Mouse (Mus musculus) gastrocnemius, adult 8-10 months (tissue): ENCODE measurements around the gene Cers3. TPM values are rescaled to one million over a fixed set of nuclear protein-coding genes. Genes with fewer than 3 reads are reported as not detected.

Source experiments
- DNase-seq, 2 experiments: peaks; one replicate each; pipeline ENCODE4 v3.0.0; 2022; ENCODE audit warnings: low spot score in 2 of 2
- total RNA-seq, 4 experiments: library from RNA; stranded (reverse); gene quantifications; 2 replicates each; pipeline ENCODE4 v1.2.4; 2022

Cers3 gene
- under 1 TPM in 2 of 4 experiments, not detected in 2; 0.25 to 0.51 TPM for total RNA-seq

- DNase-seq: no peak
These were observed at the start of gene Cers3 for GRCm38 (mm10) chr7:66743377-66743781. Gene Cers3 (plus strand): TSS chr7:66743504.

DNA sequence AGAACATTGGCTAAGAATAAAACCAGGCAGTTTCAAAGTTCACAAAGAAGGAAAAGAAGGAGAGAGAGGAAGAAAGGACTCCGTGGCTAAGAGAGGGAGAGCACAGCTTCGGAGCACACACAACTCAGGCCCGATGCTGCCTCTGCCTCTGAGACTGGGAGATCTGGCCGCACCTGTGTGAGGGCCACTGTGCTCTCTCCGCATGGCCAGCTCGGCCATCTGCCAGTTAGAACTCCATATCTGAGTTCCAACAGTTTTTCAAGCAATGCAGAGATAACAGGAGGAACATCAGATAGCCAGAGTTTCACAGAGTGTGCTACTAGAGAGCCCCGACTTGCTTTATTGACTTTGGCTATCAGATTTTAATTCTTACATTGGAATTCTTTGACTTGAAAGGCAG is 48.8 kb upstream of the Cers3 start:
- DNase-seq: no peak

DNA sequence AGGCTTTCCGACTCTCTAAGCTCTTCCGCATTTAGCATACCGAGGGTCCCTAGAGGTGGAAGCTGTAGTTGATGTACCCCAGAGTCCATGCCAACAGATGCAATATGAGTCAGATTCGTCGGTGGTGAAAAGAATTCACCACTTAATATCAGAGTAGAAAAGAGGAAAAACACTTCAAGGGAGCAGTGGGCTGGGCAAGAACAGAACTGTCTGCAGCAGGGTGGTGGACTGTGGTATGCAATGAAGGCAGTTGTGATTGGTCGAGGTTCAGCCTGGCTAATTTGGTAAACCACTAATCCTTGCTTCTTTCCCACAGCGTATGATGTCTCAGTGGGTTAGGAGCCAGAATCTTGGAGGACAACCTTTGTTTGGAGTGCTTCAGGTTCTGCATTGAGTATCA is 40.6 kb upstream of the Cers3 start:
- no peak for DNase-seq

- no peak for DNase-seq
These were observed 38.7 kb upstream of the Cers3 start for GRCm38 (mm10) chr7:66704631-66705030.

DNA sequence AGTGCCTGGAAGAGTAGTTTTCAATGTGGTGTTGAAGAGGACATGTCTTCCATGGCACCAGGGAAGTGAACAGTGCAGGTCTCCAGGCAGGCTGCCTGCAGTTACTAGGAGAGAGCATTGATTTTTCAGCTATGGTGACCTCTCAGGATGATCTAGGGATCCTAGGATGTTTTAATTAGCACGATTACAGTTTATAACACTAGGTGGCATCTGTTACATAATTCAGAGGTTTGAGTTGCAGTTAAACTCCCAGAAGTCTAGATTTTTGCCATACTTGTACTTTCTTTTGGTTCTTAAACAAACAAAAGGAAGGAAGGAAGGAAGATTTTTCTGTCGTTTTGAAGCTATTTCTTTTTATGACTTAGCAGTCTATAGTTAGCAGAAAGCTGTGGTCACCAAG is 32.1 kb upstream of the Cers3 start:
- DNase-seq: no peak

GRCm38 (mm10) chr7:66724514-66724913 is 18.8 kb upstream of the Cers3 start:
- no peak for DNase-seq

DNA sequence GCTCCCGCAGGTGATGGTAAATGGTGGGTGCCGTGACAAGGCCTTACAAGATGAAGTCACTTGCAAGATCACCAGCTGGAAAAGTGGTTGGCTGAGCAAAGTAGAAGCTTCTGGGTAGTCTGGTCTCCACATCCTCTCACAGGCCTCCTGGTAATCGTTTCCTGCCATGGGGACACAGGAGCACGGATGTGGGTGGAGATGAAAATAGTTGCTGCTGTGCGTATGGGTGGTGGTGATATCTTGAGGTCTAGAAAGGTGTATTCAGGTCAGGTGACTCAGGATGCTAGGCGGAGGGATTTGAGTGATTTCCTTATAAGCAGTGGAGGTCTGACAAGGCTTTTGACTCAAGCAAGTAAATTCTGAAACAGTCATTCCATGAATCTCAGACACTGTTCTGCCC is 18.4 kb upstream of the Cers3 start:
- no peak for DNase-seq

DNA sequence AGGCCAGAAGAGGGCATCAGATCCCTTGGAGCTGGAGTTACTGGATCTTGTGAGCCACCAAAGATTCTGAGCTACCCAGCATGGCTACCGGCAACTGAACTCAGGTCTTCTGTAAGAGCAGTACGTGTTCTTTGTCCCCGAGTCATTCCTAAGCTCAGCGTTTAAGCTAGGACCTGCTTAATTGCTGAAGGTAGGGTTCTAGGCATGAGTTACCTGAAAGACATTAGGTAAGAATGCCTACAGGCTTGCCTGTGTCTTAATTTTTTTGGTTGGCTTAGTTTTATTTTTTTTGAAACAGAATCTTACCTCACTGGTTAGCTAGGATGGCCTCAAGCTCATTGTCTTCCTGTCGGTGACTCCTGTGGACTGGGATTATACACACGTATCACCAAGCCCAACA is 15.2 kb upstream of the Cers3 start:
- DNase-seq: no peak

DNA sequence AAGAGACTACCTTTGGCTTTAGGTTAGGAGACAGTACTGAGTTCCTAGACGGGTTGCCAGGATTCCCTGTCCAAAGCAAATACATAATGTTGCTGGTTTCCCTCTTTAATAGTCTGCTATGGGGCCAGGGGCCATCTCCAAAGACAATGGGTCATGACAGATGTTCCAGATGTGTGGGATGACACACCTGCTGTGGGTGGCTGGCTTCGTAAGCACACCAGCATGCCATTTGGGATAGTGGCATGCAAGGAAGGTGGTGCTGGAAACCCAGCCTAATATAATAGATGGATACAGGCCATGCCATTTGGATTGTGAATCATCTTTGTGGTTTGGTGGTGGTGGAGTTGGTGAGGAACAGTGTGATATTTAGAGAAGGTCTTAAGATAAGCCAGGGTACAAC is 14.1 kb upstream of the Cers3 start:
- DNase-seq: no peak

DNA sequence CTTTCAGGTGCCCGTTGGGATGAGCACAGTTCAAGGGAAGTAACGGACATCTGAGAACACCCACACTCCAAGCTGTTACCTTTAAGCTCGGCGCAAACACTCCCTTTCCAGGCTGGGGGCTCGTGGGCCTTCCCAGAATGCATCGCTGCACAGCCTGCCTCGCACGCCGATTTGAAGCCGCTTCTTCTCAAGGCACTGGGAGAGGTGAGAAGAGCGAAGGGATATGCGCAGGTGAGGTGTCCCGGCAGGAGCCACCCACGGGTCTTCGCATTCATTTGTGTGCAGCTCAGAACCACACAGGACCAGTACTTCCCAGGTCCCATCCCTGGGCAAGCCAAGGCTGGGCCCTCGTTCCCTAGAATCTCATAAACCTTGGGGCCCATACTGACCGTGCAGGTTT is 9.9 kb upstream of the Cers3 start:
- no peak for DNase-seq

GRCm38 (mm10) chr7:66733882-66734281 is 9.4 kb upstream of the Cers3 start:
- no peak for DNase-seq

DNA sequence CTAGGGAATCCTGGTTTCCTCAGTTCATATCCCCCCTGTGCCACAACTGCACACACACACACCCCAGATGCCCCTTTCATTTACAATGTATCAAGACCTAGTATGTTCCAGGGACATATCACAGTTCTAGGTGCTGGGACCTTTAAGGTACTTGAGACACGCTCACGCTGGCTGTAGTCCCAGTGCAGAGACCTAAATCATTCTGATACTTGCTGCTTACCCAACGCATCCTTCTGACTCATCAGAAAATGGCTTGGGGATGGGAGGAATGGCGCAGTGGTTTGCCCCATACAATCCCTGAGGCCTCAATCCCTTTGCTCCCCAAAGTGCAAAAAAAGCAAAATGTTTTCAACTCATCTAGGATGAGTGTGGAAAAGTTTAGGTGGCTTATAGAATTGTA is 8.8 kb upstream of the Cers3 start:
- no peak for DNase-seq

DNA sequence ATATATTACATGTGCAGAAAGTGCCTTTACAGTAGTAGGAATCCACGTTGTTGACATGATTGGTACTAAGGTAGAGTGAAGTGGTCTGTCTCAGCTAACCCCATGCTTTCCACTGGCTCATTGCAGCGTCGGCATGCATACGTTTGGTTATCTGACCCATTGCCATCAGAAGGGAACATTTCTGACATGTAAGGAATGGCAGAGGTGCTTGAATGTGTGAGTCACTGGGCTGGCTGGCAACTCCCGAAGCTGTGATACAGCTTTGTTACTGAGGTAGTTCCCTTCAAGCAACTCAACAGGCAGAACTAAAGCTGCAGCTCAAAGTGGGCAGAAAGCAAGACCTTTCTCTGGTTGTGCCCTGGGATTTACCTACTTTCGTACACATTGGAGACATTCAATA is 8.3 kb upstream of the Cers3 start:
- DNase-seq: no peak

DNA sequence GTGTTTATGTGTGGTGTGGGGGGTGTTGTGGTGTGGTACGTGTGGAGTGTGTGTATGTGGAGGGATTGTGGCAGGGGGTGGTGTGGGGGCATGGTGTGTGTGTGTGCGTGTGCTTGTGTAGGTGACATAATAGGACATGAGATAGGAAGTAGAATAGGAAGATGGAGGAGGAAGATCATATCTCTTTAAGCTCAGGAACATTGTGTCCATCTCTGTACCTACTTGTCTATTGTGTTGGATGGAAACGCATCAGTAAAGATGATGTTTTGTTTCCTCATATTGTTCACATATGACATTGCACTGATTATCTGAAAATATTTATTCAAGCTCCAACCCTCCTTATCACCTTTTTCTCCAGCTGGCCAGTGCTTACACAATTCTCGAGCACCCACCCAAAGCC is 5.9 kb upstream of the Cers3 start:
- no peak for DNase-seq

- no peak for DNase-seq
These were observed 2.3 kb upstream of the Cers3 start for GRCm38 (mm10) chr7:66741008-66741407.

- DNase-seq: no peak
These were observed 1.9 kb upstream of the Cers3 start for GRCm38 (mm10) chr7:66741412-66741811.

GRCm38 (mm10) chr7:66746972-66747371 is 3.7 kb downstream of the Cers3 start:
- DNase-seq: no peak

DNA sequence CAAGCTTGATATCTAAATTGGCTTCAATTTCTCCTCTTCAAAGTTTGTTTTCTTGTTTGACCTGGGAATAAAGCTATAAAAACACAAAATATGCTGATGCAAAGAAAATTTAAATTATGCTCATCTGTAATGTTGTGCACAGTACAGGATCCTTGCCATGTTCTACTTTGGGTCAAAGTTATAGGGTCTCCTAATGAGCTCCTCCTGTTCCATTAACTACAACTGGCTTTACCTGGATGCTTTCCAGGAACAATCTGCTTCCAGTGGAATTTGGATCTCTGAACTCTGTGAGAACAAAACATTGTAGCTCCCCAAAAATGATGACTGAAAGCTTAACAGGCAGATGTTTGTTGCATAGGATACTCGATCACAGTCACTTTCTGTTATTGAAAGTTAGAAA is 6.7 kb downstream of the Cers3 start:
- DNase-seq: no peak

GRCm38 (mm10) chr7:66753816-66754215 is 10.5 kb downstream of the Cers3 start:
- no peak for DNase-seq

DNA sequence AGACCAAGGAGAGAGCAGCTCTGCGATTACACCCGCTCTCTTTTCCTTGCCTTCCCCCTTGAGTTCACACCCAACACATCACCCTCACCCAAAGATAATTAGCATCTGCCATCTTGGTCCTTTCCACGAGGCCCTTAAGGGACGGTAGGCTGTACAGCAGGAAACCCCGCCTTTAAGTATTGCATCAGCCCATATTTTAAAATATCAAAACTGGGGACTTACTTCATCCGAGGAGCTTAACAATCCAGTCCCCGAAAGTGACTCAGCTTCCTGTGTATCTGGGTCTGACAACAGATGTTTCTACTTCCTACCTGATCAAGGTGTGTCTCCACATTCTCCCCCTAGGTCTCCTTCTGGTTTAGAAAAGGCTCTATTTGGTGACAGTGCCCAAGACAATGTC is 12.3 kb downstream of the Cers3 start:
- no peak for DNase-seq

DNA sequence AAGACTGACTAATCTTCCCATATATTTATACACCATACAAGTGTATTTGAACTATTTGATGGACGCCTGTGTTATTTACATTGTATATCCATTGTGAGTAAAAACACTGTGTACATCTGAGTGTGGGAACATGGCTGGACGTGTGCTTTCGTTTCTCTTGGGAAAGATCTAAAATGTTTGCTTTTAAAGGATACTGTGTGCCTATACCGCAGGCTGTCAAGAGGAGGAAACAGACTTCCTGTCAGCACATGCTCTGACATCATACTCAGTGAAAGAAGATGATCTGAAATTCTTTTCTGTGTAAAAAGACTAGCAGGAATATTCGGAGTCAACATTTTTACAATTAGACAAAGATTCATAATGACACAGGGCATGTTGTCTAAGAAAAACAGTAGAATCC is 26.6 kb downstream of the Cers3 start:
- DNase-seq: no peak

- no peak for DNase-seq
These were observed 27.4 kb downstream of the Cers3 start for GRCm38 (mm10) chr7:66770706-66771105.

DNA sequence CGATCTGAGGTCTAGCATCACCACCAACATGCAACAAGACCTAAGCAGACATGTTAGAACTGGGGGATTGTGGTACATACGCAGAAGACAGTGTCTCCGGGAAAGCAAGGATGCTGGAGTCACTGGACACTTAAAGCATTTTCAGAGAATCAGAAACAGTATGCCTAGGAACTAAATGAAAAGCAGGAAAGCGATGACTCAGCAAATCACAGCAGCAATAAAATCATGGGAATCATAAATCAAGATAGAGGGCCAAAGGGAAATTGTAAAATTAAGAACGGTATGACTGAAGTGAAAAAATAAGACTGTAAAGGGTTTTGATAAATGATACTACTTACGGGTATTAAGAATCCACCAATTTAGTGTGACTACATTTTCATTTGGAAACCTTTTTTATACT is 27.9 kb downstream of the Cers3 start:
- DNase-seq: no peak

DNA sequence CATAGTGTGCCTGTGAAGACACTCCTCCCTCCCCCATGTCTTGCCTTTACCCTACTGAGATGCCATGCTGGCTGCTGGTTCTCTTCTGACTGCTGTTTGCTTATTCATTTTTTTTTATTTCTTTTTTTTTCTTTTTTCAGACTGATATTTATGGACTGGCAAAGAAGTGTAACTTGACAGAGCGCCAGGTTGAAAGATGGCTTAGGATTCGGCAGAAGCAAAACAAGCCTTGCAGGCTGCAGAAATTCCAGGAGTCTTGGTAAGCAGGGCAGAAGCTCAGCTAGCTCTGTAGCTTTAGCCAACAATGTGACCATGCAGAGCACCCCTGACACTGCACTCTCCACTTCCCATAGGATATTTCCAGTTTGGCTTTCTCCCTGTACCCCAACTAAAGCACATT is 36.1 kb downstream of the Cers3 start:
- no peak for DNase-seq
